Mouse (Mus musculus) embryonic facial prominence, embryonic 14.5 days (tissue): ENCODE results near the gene Fam107a. TPM values are rescaled to one million over a fixed set of nuclear protein-coding genes. Genes with fewer than 3 reads are reported as not detected.

ENCODE experiments used
- polyA plus RNA-seq: library from polyadenylated mRNA; unstranded; fragments of >200 nt; fragmentation: Nextera tagmentation; extraction: Ambion mirVana; gene quantifications from 2 replicates; pipeline ENCODE4 v1.2.1, GENCODE M21; 2014

Fam107a gene
- polyA plus RNA-seq, 1 experiment from 2014 or later, result 0.85 TPM

Other genes with a start within 250 kb of the Fam107a start
- 48.5 and 52.6 TPM in 2 replicates for gene Rpp14, start 237.7 kb downstream of the Fam107a start, polyA plus RNA-seq
- gene Pxk, start 219.8 kb downstream of the Fam107a start, polyA plus RNA-seq, result 37.6 and 38.9 TPM in 2 replicates
- gene Pdhb, start 145.0 kb downstream of the Fam107a start, polyA plus RNA-seq, result 202 and 215 TPM in 2 replicates
- gene Kctd6, start 103.9 kb downstream of the Fam107a start, polyA plus RNA-seq, result 12.2 and 12.8 TPM in 2 replicates
- gene Acox2, start 58.7 kb downstream of the Fam107a start, polyA plus RNA-seq, result 0.51 and 1.5 TPM in 2 replicates
- 1.5 and 1.9 TPM in 2 replicates for gene Oit1, start 60.7 kb upstream of the Fam107a start, polyA plus RNA-seq